Mouse (Mus musculus): Measurements from ENCODE around the gene Dph5.

Gene Dph5

DNA sequence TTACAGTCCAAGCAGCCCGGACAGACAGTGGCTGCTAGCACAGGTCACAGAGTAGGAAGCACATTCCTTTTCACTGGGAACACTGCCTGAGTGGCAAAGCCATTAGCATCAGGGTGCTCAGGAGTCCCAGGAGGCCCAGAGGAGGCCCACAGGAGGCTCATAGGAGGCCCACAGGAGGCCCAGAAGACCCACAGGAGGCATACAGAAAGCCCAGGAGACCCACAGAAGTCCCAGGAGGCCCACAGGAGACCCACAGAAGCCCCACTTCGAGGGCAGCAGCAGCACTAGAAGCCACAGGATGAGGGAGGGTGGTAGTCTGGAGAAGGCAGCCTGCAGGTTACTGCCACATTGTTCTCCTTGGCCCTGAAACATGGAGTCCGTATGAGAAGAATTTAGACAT, 65.5 kb downstream of the Dph5 start:
- DNase-seq (ENCODE audit: low spot score) = no peak

DNA sequence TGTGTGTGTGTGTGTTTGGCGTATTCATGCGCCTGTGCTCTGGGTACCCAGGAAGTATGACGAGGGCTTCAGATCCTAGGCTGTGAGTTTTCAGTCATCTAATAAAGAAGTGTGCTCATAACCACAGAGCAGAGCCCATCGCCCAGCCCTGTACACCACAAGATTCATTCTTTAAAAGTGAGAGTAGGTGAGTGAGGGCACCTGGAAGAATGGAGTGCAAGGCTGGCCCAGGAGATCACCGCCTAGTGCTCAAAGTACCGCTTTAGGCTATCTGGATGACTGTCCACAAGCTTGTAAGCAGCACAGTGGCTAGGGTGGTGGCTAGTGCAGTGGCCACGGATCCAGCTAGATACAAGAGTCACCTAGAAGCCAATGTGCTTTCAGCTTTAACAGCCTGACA, 69.6 kb downstream of the Dph5 start:
- no peak for DNase-seq (ENCODE audit: low spot score)

DNA sequence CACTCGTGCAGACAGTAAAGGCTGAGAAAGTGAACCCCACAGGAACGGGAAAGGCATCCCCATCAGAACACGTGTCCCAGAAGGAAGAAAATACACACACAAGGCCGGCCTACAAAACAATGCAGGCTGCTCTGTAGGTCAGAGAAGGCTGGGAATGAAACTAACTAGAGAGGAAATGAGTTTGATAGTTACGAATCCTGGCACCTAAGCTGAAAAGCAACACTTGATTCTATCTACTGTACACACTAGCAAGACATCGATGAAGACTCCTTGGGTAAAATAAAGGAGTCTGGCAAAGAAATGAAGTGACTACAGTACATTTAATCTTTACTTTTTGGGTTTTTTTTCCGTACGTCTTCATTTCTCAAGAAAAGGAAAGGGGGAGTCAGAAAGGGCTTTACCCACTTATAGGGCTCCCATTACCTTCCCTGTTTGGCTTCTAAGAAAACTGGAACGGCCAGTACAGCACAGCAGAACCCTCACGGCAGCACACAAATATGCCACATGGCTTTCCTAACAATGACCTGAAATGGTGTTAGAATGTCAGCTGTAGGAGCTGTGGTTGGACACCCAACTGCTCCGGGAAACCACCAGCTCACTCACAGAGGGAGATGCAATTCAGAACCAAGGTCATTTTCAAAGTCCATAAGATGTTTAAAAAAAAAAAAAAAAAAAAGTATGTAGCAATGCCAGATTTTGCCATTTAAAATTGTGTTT, 73.8 kb downstream of the Dph5 start:
- DNase-seq (ENCODE audit: low spot score) = no peak

GRCm38 (mm10) chr3:115962028-115962415, 74.4 kb downstream of the Dph5 start:
- no peak for DNase-seq (ENCODE audit: low spot score)

DNA sequence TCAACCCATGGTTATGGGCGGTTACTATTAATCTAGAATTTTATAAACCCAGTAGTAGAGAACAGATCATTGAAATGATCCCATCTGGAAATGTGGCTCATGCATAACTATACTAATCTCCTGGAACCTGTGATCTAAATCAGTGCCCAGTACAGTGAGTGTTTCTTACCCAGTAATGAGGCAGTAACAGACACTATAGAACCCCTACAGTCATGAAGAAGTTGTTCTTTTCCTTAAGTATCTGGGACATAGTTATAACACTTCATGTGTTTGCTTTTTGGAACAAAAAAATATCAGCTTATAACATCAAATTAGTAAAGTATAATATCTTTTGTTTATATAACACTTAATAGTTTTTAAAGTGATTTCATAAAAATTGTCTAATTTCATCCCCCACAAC, 76.0 kb downstream of the Dph5 start:
- no peak for DNase-seq (ENCODE audit: low spot score)

DNA sequence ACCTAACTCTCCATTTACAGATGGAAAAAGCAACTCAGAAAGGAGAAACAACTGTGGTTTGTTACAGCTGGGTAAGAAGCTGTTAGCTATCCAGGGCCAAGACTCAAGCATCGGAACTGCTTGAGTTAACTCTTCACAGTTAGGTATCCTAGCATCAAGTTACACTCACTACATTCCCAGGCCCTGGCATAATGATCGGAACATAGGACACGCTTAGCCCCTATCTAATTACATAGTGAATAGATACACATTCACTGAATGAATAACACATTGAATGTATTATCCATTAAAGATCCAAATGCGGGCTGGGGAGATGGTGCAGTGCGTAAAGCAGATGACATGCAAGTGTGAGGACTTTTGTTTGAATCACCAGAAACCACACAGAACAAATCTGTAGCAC, 76.4 kb downstream of the Dph5 start:
- no peak for DNase-seq (ENCODE audit: low spot score)

DNA sequence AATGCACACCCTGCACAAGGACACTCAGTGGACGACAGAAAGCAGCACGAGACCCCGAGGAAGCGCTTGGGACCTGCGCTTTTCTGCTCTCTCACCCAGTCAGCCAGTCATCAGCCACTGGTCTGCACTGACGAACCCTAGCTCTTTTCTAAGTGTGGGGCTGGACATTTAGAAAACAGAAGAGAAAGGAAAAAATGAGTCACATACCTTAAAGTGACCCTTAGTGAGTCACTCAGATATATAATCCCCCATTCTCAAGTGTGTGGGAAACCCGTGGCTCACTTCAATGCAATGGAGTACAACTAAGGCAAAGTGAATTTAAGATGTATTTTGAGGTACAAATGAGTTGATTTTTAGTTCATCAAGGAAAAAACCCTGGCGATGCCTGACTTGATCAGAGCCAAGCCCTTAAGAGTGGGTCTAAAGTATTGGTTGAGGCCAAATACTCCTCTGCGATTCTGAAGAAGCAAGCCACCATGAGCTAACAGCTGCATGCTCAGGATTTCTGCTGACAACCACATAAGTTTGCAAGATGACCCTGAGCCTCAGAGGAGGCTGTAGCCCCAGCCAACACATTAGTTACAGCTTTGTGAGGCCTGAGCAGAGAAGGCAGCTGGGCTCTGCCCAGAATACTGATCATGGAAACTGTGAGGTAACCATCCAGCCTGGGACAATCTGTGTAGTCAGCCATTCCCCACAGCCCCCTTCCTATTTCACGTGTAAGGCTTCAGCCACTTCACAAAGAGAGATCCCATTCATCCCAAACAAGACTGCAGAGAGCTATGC, 81.3 kb downstream of the Dph5 start:
- DNase-seq (ENCODE audit: low spot score) = no peak

- DNase-seq (ENCODE audit: low spot score) = no peak
These were observed 83.6 kb downstream of the Dph5 start for GRCm38 (mm10) chr3:115971045-115971785.

- DNase-seq (ENCODE audit: low spot score) = no peak
These were observed 84.4 kb downstream of the Dph5 start for GRCm38 (mm10) chr3:115971891-115972646.

GRCm38 (mm10) chr3:115974228-115974627, 86.6 kb downstream of the Dph5 start:
- no peak for DNase-seq (ENCODE audit: low spot score)

DNA sequence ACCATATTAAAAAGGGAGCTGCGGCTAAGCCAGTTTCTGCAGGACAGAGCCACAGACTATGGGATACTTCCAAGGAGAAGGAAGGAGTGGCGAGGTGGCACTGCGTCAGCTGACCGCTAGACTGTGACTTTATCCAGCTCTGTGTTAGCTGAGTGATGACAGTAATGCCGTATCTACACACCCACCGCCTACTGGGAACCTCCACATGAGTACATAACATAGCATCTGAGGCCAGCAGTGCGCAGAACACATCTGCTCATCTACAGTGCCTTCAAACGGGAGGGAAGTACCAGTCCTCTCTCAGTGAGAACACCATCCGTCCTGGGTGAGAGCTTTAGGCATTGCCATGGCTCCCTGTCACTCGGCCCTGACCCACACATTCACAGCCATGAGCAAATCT, 87.4 kb downstream of the Dph5 start:
- DNase-seq (ENCODE audit: low spot score) = no peak

GRCm38 (mm10) chr3:115979000-115979399, 91.4 kb downstream of the Dph5 start:
- DNase-seq (ENCODE audit: low spot score) = no peak

DNA sequence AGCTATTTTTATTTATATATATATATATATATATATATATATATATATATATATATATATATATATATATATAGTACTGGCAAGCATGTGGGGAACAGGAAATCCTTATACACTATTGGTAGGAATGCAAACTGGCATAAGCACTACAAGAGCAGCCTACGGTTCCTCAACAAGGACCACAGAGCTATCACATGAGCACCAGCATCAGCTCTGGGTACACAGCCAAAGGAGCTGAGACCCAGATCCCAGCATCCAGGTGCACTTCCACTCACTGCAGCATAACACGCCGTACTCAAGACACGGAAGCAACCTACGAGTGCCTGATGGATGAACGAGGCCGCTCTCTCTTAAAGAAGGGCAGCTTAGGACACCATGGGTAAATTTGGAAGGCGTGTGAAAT, 95.6 kb downstream of the Dph5 start:
- no peak for DNase-seq (ENCODE audit: low spot score)
